Mouse (Mus musculus): ENCODE results near the gene B3galt1. TPM values are rescaled to one million over a fixed set of nuclear protein-coding genes. Genes with fewer than 3 reads are reported as not detected.
A peak's percentile ranks its signal among the peaks of the same experiment; 100 is the strongest.

Gene B3galt1
- polyA plus RNA-seq, 1 experiment from 2014 or later = 0.38 TPM

- Histone ChIP-seq H3K4me3 (replicated peaks) (no peak overlapping the region), H3K9ac (no peak overlapping the region), H3K27me3 (no peaks in the 10 kb centered on the region), H3K27ac (replicated peaks) (no peak overlapping the region), H3K4me1 (replicated peaks) (no peaks in the 10 kb centered on the region), H3K4me2 (no peak overlapping the region), H3K9me3 (replicated peaks) (no peaks in the 10 kb centered on the region), H3K36me3 (replicated peaks) (no peaks in the 10 kb centered on the region)
- no peak for ATAC-seq (ENCODE audit: insufficient read depth)
- WGBS (ENCODE audit: insufficient replicate concordance) = 72% methylated on average over 3 of the region's 3 CpGs
Observed at GRCm38 (mm10) chr2:67850725-67851124, 285.1 kb downstream of the B3galt1 start.

- no peak overlapping the region for H3K4me3 ChIP-seq (replicated peaks)
- no peaks in the 10 kb centered on the region for H3K36me3 ChIP-seq (replicated peaks)
Observed at GRCm38 (mm10) chr2:67858340-67858739, 292.7 kb downstream of the B3galt1 start.

GRCm38 (mm10) chr2:67859004-67859403 lies 293.3 kb downstream of the B3galt1 start:
- Histone ChIP-seq H3K27ac (replicated peaks) (no peak overlapping the region), H3K36me3 (replicated peaks) (no peaks in the 10 kb centered on the region), H3K4me3 (replicated peaks) (no peak overlapping the region), H3K9ac (no peak overlapping the region), H3K4me1 (replicated peaks) (no peaks in the 10 kb centered on the region), H3K27me3 (no peaks in the 10 kb centered on the region), H3K9me3 (replicated peaks) (no peaks in the 10 kb centered on the region), H3K4me2 (no peak overlapping the region)
- WGBS (ENCODE audit: insufficient replicate concordance) = 65% methylated on average over 2 of the region's 2 CpGs
- no peak for ATAC-seq (ENCODE audit: insufficient read depth)

More at GRCm38 (mm10) chr2:67858340-67858739, 292.7 kb downstream of the B3galt1 start:
- ATAC-seq (ENCODE audit: insufficient read depth) = no peak
- Histone ChIP-seq H3K27me3 (no peaks in the 10 kb centered on the region), H3K4me2 (no peak overlapping the region), H3K9me3 (replicated peaks) (no peaks in the 10 kb centered on the region), H3K9ac (no peak overlapping the region), H3K4me1 (replicated peaks) (no peaks in the 10 kb centered on the region), H3K27ac (replicated peaks) (no peak overlapping the region)
- 66% methylated on average over 2 of the region's 2 CpGs for WGBS (ENCODE audit: insufficient replicate concordance)

- Histone ChIP-seq H3K4me3 (replicated peaks) (no peak overlapping the region), H3K9me3 (replicated peaks) (no peaks in the 10 kb centered on the region), H3K4me2 (no peak overlapping the region), H3K27me3 (no peaks in the 10 kb centered on the region), H3K36me3 (replicated peaks) (no peaks in the 10 kb centered on the region), H3K27ac (replicated peaks) (no peak overlapping the region), H3K4me1 (replicated peaks) (no peaks in the 10 kb centered on the region), H3K9ac (no peak overlapping the region)
- no peak for ATAC-seq (ENCODE audit: insufficient read depth)
- WGBS (ENCODE audit: insufficient replicate concordance) = 51% methylated on average over 3 of the region's 3 CpGs
Observed at GRCm38 (mm10) chr2:67873368-67873767, 307.7 kb downstream of the B3galt1 start.

- Histone ChIP-seq H3K9me3 (replicated peaks) (no peaks in the 10 kb centered on the region), H3K9ac (no peak overlapping the region), H3K36me3 (replicated peaks) (no peaks in the 10 kb centered on the region), H3K27ac (replicated peaks) (no peak overlapping the region), H3K4me2 (no peak overlapping the region), H3K4me3 (replicated peaks) (no peak overlapping the region), H3K27me3 (no peaks in the 10 kb centered on the region), H3K4me1 (replicated peaks) (no peaks in the 10 kb centered on the region)
- ATAC-seq (ENCODE audit: insufficient read depth) = no peak
- WGBS (ENCODE audit: insufficient replicate concordance) = 74% methylated on average over 3 of the region's 3 CpGs
Observed at GRCm38 (mm10) chr2:67879836-67880235, 314.2 kb downstream of the B3galt1 start.

- no peak overlapping the region for H3K27ac ChIP-seq (replicated peaks)
- ATAC-seq (ENCODE audit: insufficient read depth) = peak; percentile 68
- no peak overlapping the region for H3K9ac ChIP-seq
- no peak overlapping the region for H3K4me3 ChIP-seq (replicated peaks)
- H3K4me2 ChIP-seq = no peak overlapping the region
- no peaks in the 10 kb centered on the region for H3K9me3 ChIP-seq (replicated peaks)
- H3K4me1 ChIP-seq (replicated peaks) = no peaks in the 10 kb centered on the region
- no peaks in the 10 kb centered on the region for H3K36me3 ChIP-seq (replicated peaks)
- no peaks in the 10 kb centered on the region for H3K27me3 ChIP-seq
- 23% methylated on average over 1 of the region's 1 CpGs for WGBS (ENCODE audit: insufficient replicate concordance)
Observed at GRCm38 (mm10) chr2:67881713-67882281, 316.1 kb downstream of the B3galt1 start.

GRCm38 (mm10) chr2:67897956-67898689 lies 332.5 kb downstream of the B3galt1 start:
- no peak overlapping the region for H3K27ac ChIP-seq (replicated peaks)
- WGBS (ENCODE audit: insufficient replicate concordance) = 43% methylated on average over 2 of the region's 2 CpGs
- H3K4me3 ChIP-seq (replicated peaks) = no peak overlapping the region
- ATAC-seq (ENCODE audit: insufficient read depth) = no peak
- H3K9ac ChIP-seq = no peak overlapping the region
- no peaks in the 10 kb centered on the region for H3K4me1 ChIP-seq (replicated peaks)
- H3K4me2 ChIP-seq = no peak overlapping the region
- H3K36me3 ChIP-seq (replicated peaks) = no peaks in the 10 kb centered on the region
- H3K9me3 ChIP-seq (replicated peaks) = no peaks in the 10 kb centered on the region
- no peaks in the 10 kb centered on the region for H3K27me3 ChIP-seq

GRCm38 (mm10) chr2:67901574-67901973 lies 335.9 kb downstream of the B3galt1 start:
- no peaks in the 10 kb centered on the region for H3K27me3 ChIP-seq
- no peak for ATAC-seq (ENCODE audit: insufficient read depth)
- H3K27ac ChIP-seq (replicated peaks) = no peak overlapping the region
- H3K36me3 ChIP-seq (replicated peaks) = no peaks in the 10 kb centered on the region
- no peak overlapping the region for H3K4me3 ChIP-seq (replicated peaks)
- H3K4me2 ChIP-seq = no peak overlapping the region
- no peaks in the 10 kb centered on the region for H3K9me3 ChIP-seq (replicated peaks)
- no peak overlapping the region for H3K9ac ChIP-seq
- H3K4me1 ChIP-seq (replicated peaks) = no peaks in the 10 kb centered on the region
- WGBS (ENCODE audit: insufficient replicate concordance) = 73% methylated on average over 6 of the region's 6 CpGs

GRCm38 (mm10) chr2:67902651-67903292 lies 337.1 kb downstream of the B3galt1 start:
- no peaks in the 10 kb centered on the region for H3K9me3 ChIP-seq (replicated peaks)
- no peak overlapping the region for H3K27ac ChIP-seq (replicated peaks)
- H3K9ac ChIP-seq = no peak overlapping the region
- H3K27me3 ChIP-seq = no peaks in the 10 kb centered on the region
- ATAC-seq (ENCODE audit: insufficient read depth) = no peak
- H3K4me3 ChIP-seq (replicated peaks) = no peak overlapping the region
- no peaks in the 10 kb centered on the region for H3K4me1 ChIP-seq (replicated peaks)
- no peak overlapping the region for H3K4me2 ChIP-seq
- H3K36me3 ChIP-seq (replicated peaks) = no peaks in the 10 kb centered on the region
- WGBS (ENCODE audit: insufficient replicate concordance) = 67% methylated on average over 8 of the region's 8 CpGs

- 54% methylated on average over 1 of the region's 1 CpGs for WGBS (ENCODE audit: insufficient replicate concordance)
- Histone ChIP-seq H3K27ac (replicated peaks) (no peak overlapping the region), H3K9ac (no peak overlapping the region), H3K4me1 (replicated peaks) (no peaks in the 10 kb centered on the region), H3K36me3 (replicated peaks) (no peaks in the 10 kb centered on the region), H3K9me3 (replicated peaks) (no peaks in the 10 kb centered on the region), H3K4me3 (replicated peaks) (no peak overlapping the region), H3K4me2 (no peak overlapping the region), H3K27me3 (no peaks in the 10 kb centered on the region)
- no peak for ATAC-seq (ENCODE audit: insufficient read depth)
Observed at GRCm38 (mm10) chr2:67903769-67904168, 338.1 kb downstream of the B3galt1 start.

GRCm38 (mm10) chr2:67931994-67932393 lies 366.3 kb downstream of the B3galt1 start:
- 67% methylated on average over 3 of the region's 3 CpGs for WGBS (ENCODE audit: insufficient replicate concordance)
- Histone ChIP-seq H3K9ac (no peak overlapping the region), H3K4me1 (replicated peaks) (no peaks in the 10 kb centered on the region), H3K4me2 (no peak overlapping the region), H3K9me3 (replicated peaks) (no peaks in the 10 kb centered on the region), H3K4me3 (replicated peaks) (no peak overlapping the region), H3K27me3 (no peaks in the 10 kb centered on the region), H3K27ac (replicated peaks) (no peak overlapping the region), H3K36me3 (replicated peaks) (no peaks in the 10 kb centered on the region)
- ATAC-seq (ENCODE audit: insufficient read depth) = no peak
